Mouse (Mus musculus): ENCODE measurements around the gene Armc3. TPM values are rescaled to one million over a fixed set of nuclear protein-coding genes. Genes with fewer than 3 reads are reported as not detected.

Armc3 gene
- total RNA-seq, 2 experiments from 2014 or later, result 0.35 to 0.79 TPM

- no peak for DNase-seq (ENCODE audit: low spot score in 2 of 2)
These were observed 149.4 kb downstream of the Armc3 start for GRCm38 (mm10) chr2:19348454-19348853.

DNA sequence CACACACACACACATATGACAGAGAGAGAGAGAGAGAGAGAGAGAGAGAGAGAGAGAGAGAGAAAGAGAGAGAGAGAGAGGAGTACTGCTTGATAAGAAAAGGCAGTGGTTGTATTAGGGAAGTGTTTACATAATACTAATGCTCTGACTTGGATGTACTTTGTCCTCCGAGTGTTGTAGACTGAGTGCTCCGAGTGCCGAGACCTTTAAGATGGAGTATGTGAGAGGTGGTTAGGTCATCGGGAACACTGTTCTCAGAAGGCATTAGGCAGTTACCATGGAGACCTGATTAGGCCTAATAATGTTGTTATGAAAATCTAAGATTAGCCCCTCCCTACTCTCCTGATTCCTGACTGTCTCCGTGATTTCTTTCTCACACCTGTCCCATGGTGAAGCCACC lies 151.1 kb downstream of the Armc3 start:
- DNase-seq (ENCODE audit: low spot score in 2 of 2), result no peak

GRCm38 (mm10) chr2:19351615-19352253 lies 152.6 kb downstream of the Armc3 start:
- DNase-seq (ENCODE audit: low spot score in 2 of 2), result no peak

- no peak for DNase-seq (ENCODE audit: low spot score in 2 of 2)
These were observed 154.1 kb downstream of the Armc3 start for GRCm38 (mm10) chr2:19353158-19353557.

Other genes starting within 250 kb of the Armc3 start
- gene Pip4k2a, start 201.2 kb upstream of the Armc3 start, total RNA-seq (2021), result 10 to 100 TPM; 55.5 to 56.2 TPM
- gene 4930426L09Rik, start 201.0 kb upstream of the Armc3 start, total RNA-seq (2021), result 1 to 10 TPM in 1 of 2 experiments, under 1 TPM in 1; 1.00 to 1.1 TPM
- gene Msrb2, start 172.1 kb downstream of the Armc3 start, total RNA-seq (2021), result 10 to 100 TPM; 24.5 to 26.8 TPM
- gene Ptf1a, start 246.4 kb downstream of the Armc3 start, total RNA-seq (2021), result not detected